Mouse (Mus musculus) brain, adult 2 months (tissue): ENCODE results near the gene Gal3st2c.
"Not testable (repeated sequence)": the region's sequence is repeated elsewhere in the genome, so short reads cannot be mapped to it uniquely, and the experiment has no call there.

Experiments
- DNase-seq: peaks from one replicate; pipeline ENCODE4 v3.0.0; 2011; ENCODE audit warnings: low read depth, low spot score

The Gal3st2c gene

GRCm38 (mm10) chr1:94045559-94045958 is 55.2 kb downstream of the Gal3st2c start:
- DNase-seq: no peak

DNA sequence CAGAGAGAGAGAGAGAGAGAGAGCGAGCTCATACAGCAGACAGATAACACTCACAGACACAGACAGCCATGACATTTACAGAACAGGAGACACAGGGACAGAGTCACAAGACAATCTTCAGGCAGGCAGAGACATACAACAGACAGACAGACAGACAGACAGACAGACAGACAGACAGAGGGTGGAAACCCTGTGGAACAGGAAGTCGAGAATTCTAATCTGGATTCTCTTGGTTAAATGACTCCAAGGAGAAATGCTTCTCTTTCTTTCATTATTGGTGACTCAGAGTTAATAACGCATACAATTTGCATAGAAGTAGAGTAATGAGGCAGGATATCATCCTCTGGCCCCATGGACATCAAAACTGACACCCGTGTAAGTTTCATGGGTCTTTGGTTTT is 56.2 kb downstream of the Gal3st2c start:
- no peak for DNase-seq

- no peak for DNase-seq
These were observed 60.8 kb downstream of the Gal3st2c start for GRCm38 (mm10) chr1:94051104-94051503.

- no peak for DNase-seq
These were observed 62.1 kb downstream of the Gal3st2c start, which contains the start of gene Pdcd1 for GRCm38 (mm10) chr1:94052373-94052772. Pdcd1 (minus strand) TSS chr1:94052553.

DNA sequence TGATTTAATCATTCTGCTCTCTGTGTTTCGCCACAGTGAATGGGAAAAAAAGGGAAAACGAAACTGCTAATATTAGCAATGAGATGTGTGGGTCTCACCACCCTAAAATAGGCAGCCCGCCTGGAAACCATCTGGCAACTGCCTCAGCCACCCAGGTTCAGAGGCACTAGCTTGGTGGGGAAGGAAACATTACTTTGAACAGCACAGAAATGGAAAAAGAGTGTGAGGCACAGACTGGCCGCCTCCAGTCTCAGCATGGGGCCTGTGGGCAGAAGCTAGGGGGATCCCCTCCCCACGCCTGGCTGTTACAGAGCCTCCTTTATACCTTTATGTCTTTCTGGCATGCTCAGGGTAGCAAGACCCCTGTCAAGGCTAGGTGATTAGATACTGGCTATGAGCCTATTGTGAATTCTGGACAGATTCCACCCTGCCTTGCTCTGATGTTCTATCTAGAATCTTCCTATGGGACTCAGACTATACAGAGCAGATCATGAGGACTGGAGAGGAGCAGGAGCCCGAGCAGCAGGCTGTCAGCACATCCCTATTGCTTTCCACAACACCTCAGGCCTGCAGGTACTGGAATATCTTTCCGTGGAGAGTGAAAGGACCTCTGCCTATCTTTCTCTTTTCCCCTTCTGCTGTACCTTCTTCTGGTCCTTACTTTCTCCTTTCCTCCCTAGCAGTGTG is 63.4 kb downstream of the Gal3st2c start:
- peak; percentile 94 for DNase-seq

GRCm38 (mm10) chr1:94054481-94054880 is 64.2 kb downstream of the Gal3st2c start:
- peak; percentile 47 for DNase-seq

- DNase-seq: peak; percentile 33
These were observed 65.7 kb downstream of the Gal3st2c start for GRCm38 (mm10) chr1:94055966-94056365.

- DNase-seq: no peak
These were observed 67.1 kb downstream of the Gal3st2c start for GRCm38 (mm10) chr1:94057401-94057800.

GRCm38 (mm10) chr1:94058281-94058680 is 68.0 kb downstream of the Gal3st2c start:
- DNase-seq: not testable (repeated sequence)
